Mouse (Mus musculus) liver, embryonic 15.5 days (tissue): ENCODE results near the gene Ptprs. TPM values are rescaled to one million over a fixed set of nuclear protein-coding genes. Genes with fewer than 3 reads are reported as not detected.

Experiments used
- microRNA-seq: library from miRNA; unstranded; fragments of <30 nt; microRNA quantifications from one replicate; pipeline ENCODE4, GENCODE M21; 2016
- polyA plus RNA-seq: library from polyadenylated mRNA; unstranded; fragments of >200 nt; fragmentation: Nextera tagmentation; extraction: Ambion mirVana; gene quantifications from 2 replicates; pipeline ENCODE4 v1.2.1, GENCODE M21; 2015

Ptprs gene
- polyA plus RNA-seq, 1 experiment from 2014 or later, result 5.5 TPM

Small RNA genes lying within 50 kb of the gene (microRNA-seq; reads per million reads assigned to microRNA genes)
- gene Mir6977, result not detected

Other genes with a start within 250 kb of the Ptprs start
- 5.7 and 6.4 TPM in 2 replicates for gene Fem1a, start 219.7 kb downstream of the Ptprs start, polyA plus RNA-seq
- 3.2 and 3.7 TPM in 2 replicates for gene Ticam1, start 199.7 kb downstream of the Ptprs start, polyA plus RNA-seq
- gene Plin3, start 183.6 kb downstream of the Ptprs start, polyA plus RNA-seq, result 33.3 and 36.0 TPM in 2 replicates
- gene Arrdc5, start 176.2 kb downstream of the Ptprs start, polyA plus RNA-seq, result not detected in 2 replicates
- gene Uhrf1, start 173.2 kb downstream of the Ptprs start, polyA plus RNA-seq, result 96.8 and 109 TPM in 2 replicates
- gene Kdm4b, start 150.4 kb downstream of the Ptprs start, polyA plus RNA-seq, result 7.0 and 9.5 TPM in 2 replicates
- gene Znrf4, start 35.9 kb upstream of the Ptprs start, polyA plus RNA-seq, result not detected in 2 replicates
- 0.12 and 0.15 TPM in 2 replicates for gene Gm20219, start 77.9 kb upstream of the Ptprs start, polyA plus RNA-seq
- gene Safb2, start 108.1 kb upstream of the Ptprs start, polyA plus RNA-seq, result 31.2 and 34.8 TPM in 2 replicates
- 36.3 and 40.4 TPM in 2 replicates for gene Safb, start 108.3 kb upstream of the Ptprs start, polyA plus RNA-seq
- 125 and 143 TPM in 2 replicates for gene 2410015M20Rik, start 133.3 kb upstream of the Ptprs start, polyA plus RNA-seq
- gene Rpl36, start 136.9 kb upstream of the Ptprs start, polyA plus RNA-seq, result 745 and 882 TPM in 2 replicates
- gene Lonp1, start 150.4 kb upstream of the Ptprs start, polyA plus RNA-seq, result 36.9 and 44.5 TPM in 2 replicates
- gene Catsperd, start 151.7 kb upstream of the Ptprs start, polyA plus RNA-seq, result 0.30 and 0.44 TPM in 2 replicates
- 40.8 and 42.6 TPM in 2 replicates for gene Ranbp3, start 196.8 kb upstream of the Ptprs start, polyA plus RNA-seq
- 210 and 226 TPM in 2 replicates for gene Ndufa11, start 241.3 kb upstream of the Ptprs start, polyA plus RNA-seq
- 2.4 and 2.6 TPM in 2 replicates for gene Vmac, start 241.5 kb upstream of the Ptprs start, polyA plus RNA-seq